Mouse (Mus musculus): ENCODE data around the gene Olfr1347.
"Not testable (repeated sequence)": the region's sequence is repeated elsewhere in the genome, so short reads cannot be mapped to it uniquely, and the experiment has no call there.

DNA sequence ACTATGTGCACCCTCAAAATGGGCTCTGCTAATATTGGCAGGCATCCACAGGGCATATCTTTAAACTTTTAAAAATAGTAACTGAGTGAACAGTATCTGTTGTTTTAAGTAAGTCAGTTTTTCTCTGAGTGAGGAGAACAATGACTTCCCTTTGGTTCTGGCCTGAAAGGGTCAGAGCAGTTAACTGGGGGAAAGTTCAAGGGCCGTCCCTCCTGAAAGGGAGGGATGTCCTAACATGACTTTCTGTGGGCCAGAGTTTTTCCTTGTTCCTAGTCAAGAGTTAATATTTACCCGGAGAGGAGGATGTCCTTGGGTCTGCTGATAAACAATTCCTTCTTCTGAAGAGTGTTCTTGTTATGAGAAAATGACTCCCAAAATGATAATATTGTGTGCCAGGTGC is 21.9 kb downstream of the Olfr1347 start:
- not testable (repeated sequence) for TF ChIP-seq CTCF (IDR thresholded peaks at IDR 0.05; ENCODE audit: borderline replicate concordance, insufficient read depth, low read length); POLR2A (IDR thresholded peaks at IDR 0.05; ENCODE audit: low read depth, low read length)
